Mouse (Mus musculus) hindbrain, embryonic 14.5 days (tissue): Measurements from ENCODE around the gene Fam228b. TPM values are rescaled to one million over a fixed set of nuclear protein-coding genes. Genes with fewer than 3 reads are reported as not detected.
"Not testable (repeated sequence)": the region's sequence is repeated elsewhere in the genome, so short reads cannot be mapped to it uniquely, and the experiment has no call there.

Experiments
- ATAC-seq: fragments of 200-750 bp; cut with Nextera tagmentation; 2 replicates; pipeline ENCODE4 v1.8.0; 2017; ENCODE audit warnings: moderate number of reproducible peaks, mild to moderate bottlenecking, moderate TSS enrichment, moderate library complexity; ENCODE audit not compliant: low FRiP score
- DNase-seq: peaks from one replicate; pipeline ENCODE4 v3.0.0-alpha.2; 2015; ENCODE audit warnings: low spot score
- H3K27ac ChIP-seq: fragments of 300-500 bp; sonication (generic); 2 replicates; pipeline ENCODE4 v1.5.1; 2014; ENCODE audit warnings: mild to moderate bottlenecking, moderate library complexity
- H3K27me3 ChIP-seq: fragments of 300-500 bp; sonication (generic); 2 replicates; pipeline ENCODE4 v1.6.1; 2014; ENCODE audit warnings: mild to moderate bottlenecking, low read length, mixed read lengths; ENCODE audit not compliant: control insufficient read depth, insufficient read depth
- H3K36me3 ChIP-seq: fragments of 300-500 bp; sonication (generic); replicated peaks from 2 replicates; pipeline ENCODE4 v1.6.1; 2014; ENCODE audit not compliant: control insufficient read depth, insufficient read depth
- H3K4me1 ChIP-seq: fragments of 300-500 bp; sonication (generic); replicated peaks from 2 replicates; pipeline ENCODE4 v1.6.1; 2014; ENCODE audit warnings: antibody characterized with exemption, low read length, mixed read lengths; ENCODE audit not compliant: control insufficient read depth, insufficient read depth
- H3K4me2 ChIP-seq: fragments of 300-500 bp; sonication (generic); replicated peaks from 2 replicates; pipeline ENCODE4 v1.6.1; 2014; ENCODE audit warnings: mild to moderate bottlenecking, moderate library complexity
- H3K4me3 ChIP-seq: fragments of 300-500 bp; sonication (generic); replicated peaks from 2 replicates; pipeline ENCODE4 v1.5.1; 2014; ENCODE audit warnings: mild to moderate bottlenecking, low read length
- H3K9ac ChIP-seq: fragments of 300-500 bp; sonication (generic); 2 replicates; pipeline ENCODE4 v1.6.1; 2014
- H3K9me3 ChIP-seq: fragments of 300-500 bp; sonication (generic); 2 replicates; pipeline ENCODE4 v1.6.1; 2016; ENCODE audit warnings: low read length; ENCODE audit not compliant: control insufficient read depth
- WGBS: fragments of 180-500 bp; shearing (Covaris S2); extraction: QIAGEN DNeasy Blood & Tissue Kit; methylation state at CpG from one replicate; pipeline ENCODE4 v1.1.7; 2014; 5-methylcytosine and 5-hydroxymethylcytosine counted together
- polyA plus RNA-seq: library from polyadenylated mRNA; unstranded; fragments of >200 nt; fragmentation: Nextera tagmentation; extraction: Ambion mirVana; gene quantifications from 2 replicates; pipeline ENCODE4 v1.2.1, GENCODE M21; 2014

The Fam228b gene
- 3.2 and 8.5 TPM in 2 replicates for polyA plus RNA-seq

DNA sequence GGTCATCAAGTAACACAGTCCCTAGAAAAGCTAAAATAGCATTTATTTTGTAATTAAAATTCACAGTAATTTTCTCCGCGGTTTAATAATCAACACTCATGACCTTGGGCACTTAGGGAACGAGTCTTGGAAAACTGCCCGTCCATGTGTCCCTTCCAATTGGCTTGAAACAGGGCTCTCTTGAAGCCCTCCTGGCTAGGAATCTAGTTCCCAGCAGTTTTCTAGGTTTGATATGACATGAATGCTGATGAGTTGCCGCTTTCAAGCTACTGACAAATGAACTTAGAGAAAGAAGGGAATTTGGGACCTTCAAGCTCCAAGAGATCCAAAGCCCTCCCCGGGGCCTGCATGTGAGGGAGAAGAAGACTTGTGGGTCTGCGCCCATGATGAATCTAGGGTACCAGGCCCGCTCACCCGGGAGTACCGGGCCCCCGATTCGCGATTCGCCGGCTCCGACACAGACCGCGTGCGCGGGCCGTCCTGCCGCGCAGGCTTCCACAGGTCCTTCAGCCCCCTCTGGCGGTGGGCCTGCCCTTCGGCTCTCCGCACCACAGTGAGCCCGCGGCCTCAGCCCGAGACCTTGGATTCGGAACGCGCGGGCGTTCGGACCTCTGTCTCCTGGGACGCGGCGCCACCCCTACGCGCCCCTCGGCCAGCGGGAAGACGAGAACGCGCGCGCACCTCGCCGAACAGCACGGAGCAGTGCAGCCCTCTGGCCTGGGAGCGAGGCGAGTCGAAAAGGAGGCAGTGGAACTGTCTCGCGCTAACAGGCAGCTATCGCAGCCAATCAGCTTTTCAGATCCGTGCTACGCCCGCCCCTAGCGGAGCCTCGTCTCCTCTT is at the start of gene Fam228b, which contains the start of gene Pfn4:
Gene Fam228b (minus strand): TSS at position 776 of the 841 bp plus-strand sequence.
Gene Pfn4 (plus strand): TSS at position 531 of the 841 bp plus-strand sequence.
- Histone ChIP-seq H3K4me1 (0 out of 2 replicates have a peak, but pooled peaks cover 3% of the 10 kb centered on the region), H3K36me3 (no peaks in the 10 kb centered on the region), H3K27ac (peak within 1 kb of the TSS; percentile 95), H3K4me2 (peak within 1 kb of the TSS; percentile 62), H3K9me3 (0 out of 2 replicates have a peak, but pooled peaks cover 4% of the 10 kb centered on the region), H3K27me3 (no peaks in the 10 kb centered on the region), H3K9ac (peak within 1 kb of the TSS; percentile 85), H3K4me3 (peak within 1 kb of the TSS; percentile 61)
- DNase-seq = peak; percentile 98
- ATAC-seq = peak; percentile 99
- WGBS = 2% methylated on average over 61 of the region's 61 CpGs

DNA sequence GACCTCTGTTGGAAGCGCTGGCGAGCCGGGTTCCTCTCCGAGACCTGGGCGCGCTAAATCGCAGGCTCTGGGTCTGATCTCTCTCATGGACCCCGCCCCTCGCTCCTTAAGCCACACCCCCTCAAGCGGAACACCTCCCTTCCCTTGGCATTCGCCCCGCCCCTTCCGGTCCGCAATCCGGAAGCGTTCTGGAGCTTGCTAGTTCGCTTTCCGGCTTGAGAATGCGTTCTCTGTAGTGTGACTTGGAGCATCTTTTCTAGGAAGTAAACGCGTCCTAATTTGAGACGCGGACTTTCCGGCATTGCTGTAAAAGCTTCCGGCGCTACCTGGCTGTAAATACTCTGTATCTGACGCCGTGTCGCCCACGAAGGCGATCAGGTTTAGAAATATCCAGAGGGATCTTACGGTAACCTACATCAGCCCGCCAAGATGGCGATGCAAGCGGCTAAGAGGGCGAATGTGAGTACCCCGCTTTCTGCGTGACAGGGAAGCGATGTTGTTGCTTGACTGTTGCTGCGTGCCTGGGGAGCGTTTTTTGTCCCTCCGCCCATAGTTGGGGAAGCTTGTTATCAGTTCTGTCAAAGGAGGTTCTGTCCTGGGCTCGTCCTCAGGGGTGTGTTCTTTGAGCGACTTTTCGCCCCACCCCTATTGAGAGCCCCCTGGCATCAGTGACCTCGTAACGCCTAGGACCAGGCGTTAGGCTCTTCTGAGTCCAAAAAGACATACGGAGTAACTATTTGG is 48.5 kb upstream of the Fam228b start, which contains the start of gene Sf3b6:
Gene Sf3b6 (plus strand): TSS at position 184 of the 741 bp plus-strand sequence.
- under 1% methylated on average over 49 of the region's 49 CpGs for WGBS
- Histone ChIP-seq H3K27ac (peak within 1 kb of the TSS; percentile 81), H3K9me3 (no peaks in the 10 kb centered on the region), H3K9ac (peak within 1 kb of the TSS; percentile 66), H3K27me3 (no peaks in the 10 kb centered on the region), H3K4me2 (peak within 1 kb of the TSS; percentile 73), H3K36me3 (peaks cover 26% of the 10 kb centered on the region), H3K4me3 (peak within 1 kb of the TSS; percentile 67), H3K4me1 (peaks cover 18% of the 10 kb centered on the region)
- peak; percentile 98 for ATAC-seq
- peak; percentile 98 for DNase-seq

DNA sequence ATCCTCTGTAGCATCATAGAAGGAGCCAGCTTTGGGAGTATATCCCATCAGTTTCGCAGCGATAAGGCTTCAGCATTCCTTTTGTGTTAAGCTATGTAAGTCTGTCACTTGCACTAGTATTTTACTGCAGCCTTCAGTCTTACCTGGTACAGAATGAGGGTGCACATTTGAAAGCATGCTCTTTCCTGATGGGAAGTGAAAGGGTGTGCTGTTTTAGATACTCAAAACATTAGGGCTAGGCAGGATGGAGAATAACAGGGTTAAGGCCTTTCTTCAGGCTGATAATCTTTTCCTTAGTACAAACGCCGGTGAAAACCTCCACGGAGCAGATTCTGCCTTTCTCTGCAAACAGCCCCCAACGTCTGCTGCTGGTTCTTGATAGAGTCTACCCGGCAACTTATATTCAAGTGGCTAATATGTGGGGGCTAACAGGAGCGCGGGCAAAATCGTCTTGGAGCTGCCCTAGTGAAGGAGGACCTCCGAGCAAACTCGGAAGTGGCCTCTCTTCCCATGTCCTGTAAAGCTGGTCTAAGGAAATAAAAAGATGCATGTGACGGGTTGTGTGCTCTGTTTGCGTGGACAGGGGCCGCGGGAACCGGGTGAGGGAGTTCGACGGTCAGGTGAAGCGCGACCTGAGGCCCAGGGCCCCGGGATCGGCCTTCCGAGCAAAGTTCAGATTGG is 47.8 kb upstream of the Fam228b start:
- Histone ChIP-seq H3K4me3 (peak overlapping the region; percentile 67), H3K4me1 (peaks cover 18% of the 10 kb centered on the region), H3K27me3 (no peaks in the 10 kb centered on the region), H3K9me3 (no peaks in the 10 kb centered on the region), H3K4me2 (peak overlapping the region; percentile 73), H3K9ac (peak overlapping the region; percentile 66), H3K36me3 (peaks cover 19% of the 10 kb centered on the region), H3K27ac (peak overlapping the region; percentile 81)
- WGBS = 10% methylated on average over 24 of the region's 24 CpGs
- DNase-seq (no peak), ATAC-seq (peak; percentile 82)

DNA sequence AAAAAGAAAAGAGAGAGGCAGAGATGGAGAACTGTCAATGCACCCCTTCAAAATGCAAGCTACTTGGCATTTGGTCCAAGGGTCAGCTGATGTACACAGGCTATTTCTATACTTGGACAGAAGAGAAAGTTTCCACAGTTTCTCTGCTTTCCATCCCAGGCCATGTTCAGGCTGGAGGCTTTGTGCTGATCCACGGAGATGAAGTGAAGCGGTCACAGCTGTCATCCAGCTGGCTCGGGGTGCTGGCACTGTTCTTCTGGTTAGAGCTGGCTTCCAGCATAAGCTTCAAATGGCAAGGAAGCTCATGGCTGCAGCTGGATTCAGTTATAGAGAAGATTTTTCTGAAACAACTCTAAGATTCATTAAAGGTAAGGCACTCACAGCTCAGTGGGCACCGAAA is 44.6 kb upstream of the Fam228b start:
- no peak for DNase-seq
- no peaks in the 10 kb centered on the region for H3K9me3 ChIP-seq
- H3K4me1 ChIP-seq = peaks cover 13% of the 10 kb centered on the region
- H3K9ac ChIP-seq = no peak overlapping the region
- no peak overlapping the region for H3K4me2 ChIP-seq
- 88% methylated on average over 4 of the region's 4 CpGs for WGBS
- H3K4me3 ChIP-seq = no peak overlapping the region
- H3K27me3 ChIP-seq = no peaks in the 10 kb centered on the region
- H3K36me3 ChIP-seq = no peaks in the 10 kb centered on the region
- no peak for ATAC-seq
- no peak overlapping the region for H3K27ac ChIP-seq

DNA sequence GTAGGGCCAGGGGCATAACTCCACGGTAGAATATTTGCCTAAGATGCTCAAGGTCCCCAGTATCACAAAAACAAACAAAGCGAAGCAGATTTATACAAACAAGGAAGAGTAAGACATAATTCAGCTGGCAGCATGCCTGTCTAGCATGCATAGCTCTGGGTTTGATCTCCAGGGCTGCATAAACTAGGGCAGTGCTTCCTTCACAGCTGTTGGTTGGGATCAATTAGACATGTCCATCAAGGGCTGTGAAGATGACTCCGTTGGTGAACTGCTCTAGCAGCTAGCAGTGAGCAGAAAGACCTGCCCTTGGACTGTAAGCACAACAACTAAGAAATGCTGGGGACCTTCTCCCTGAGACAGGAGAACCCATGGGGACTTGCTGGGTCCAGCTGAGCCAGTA is 42.6 kb upstream of the Fam228b start:
- peaks cover 6% of the 10 kb centered on the region; the same call in 1 of the 2 replicates for H3K4me1 ChIP-seq
- H3K27ac ChIP-seq = no peak overlapping the region
- H3K27me3 ChIP-seq = no peaks in the 10 kb centered on the region
- no peaks in the 10 kb centered on the region for H3K36me3 ChIP-seq
- no peaks in the 10 kb centered on the region for H3K9me3 ChIP-seq
- H3K9ac ChIP-seq = no peak overlapping the region
- H3K4me2 ChIP-seq = no peak overlapping the region
- ATAC-seq (no peak), DNase-seq (no peak)
- WGBS = 76% methylated on average over 3 of the region's 3 CpGs
- H3K4me3 ChIP-seq = no peak overlapping the region

DNA sequence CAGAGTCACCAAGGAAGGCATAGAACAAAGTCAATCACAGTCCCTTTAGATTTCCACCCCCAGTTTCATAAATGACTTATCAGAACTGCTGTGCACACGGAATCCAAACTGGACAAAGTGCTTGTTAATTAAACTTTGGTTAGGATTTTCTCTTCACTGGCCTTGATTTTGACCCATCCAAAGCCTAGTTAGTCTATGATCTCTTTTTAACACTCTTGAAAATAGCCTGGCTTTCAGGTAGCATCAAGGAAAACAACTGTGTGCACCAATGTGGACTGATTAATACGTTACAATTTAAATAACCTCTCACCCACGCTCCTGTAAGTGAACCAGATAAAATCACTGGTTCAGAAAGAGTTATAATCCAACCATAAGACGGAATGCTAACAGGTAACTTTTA is 42.0 kb upstream of the Fam228b start:
- H3K4me3 ChIP-seq = no peak overlapping the region
- no peak overlapping the region for H3K27ac ChIP-seq
- DNase-seq (no peak), ATAC-seq (no peak)
- no peaks in the 10 kb centered on the region for H3K27me3 ChIP-seq
- no peaks in the 10 kb centered on the region for H3K36me3 ChIP-seq
- no peaks in the 10 kb centered on the region for H3K9me3 ChIP-seq
- 82% methylated on average over 4 of the region's 4 CpGs for WGBS
- H3K4me1 ChIP-seq = no peaks in the 10 kb centered on the region
- no peak overlapping the region for H3K9ac ChIP-seq
- H3K4me2 ChIP-seq = no peak overlapping the region

DNA sequence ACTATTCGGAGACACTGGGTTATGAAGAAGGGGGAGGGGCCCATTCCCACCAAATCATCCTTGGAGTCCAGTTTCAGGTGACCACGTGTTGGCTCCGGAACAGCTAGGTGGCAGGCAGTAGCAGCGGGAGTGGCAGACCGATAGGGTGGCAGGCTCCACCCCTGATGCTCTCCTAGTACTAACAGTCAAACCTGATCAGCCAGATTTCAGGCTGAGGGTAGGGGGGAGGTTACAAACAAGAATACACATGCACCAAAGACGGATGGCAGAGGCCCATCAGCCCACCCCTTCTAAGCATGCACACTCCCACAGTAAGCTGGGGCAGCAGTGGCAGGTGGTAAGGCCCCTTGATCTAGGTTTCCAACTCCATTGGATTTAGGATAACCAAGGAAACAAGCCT is 28.4 kb upstream of the Fam228b start:
- H3K4me2 ChIP-seq, H3K9ac ChIP-seq, ATAC-seq, H3K27ac ChIP-seq, H3K9me3 ChIP-seq, H3K27me3 ChIP-seq, H3K4me3 ChIP-seq, H3K4me1 ChIP-seq, H3K36me3 ChIP-seq, DNase-seq: not testable (repeated sequence)
- WGBS = 88% methylated on average over 6 of the region's 6 CpGs

DNA sequence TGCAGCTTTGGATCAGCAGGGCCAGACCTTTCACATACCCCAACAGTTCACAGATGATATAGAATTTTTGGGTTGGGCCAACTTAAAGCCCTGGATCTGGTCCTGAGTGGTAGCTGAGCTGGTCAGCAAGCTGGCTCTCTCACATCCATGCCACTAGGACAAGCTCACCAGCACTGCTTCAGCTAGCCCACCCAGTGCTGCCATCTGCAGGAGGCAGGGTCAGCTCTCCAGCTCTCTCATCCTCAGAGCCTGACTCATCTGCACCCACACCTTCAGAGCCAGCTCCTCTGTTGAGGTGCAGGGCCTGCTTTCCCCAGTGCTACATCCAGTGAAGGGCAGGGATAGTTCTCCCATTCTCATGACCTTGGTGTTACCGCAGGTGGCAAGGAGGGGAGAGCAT is 24.7 kb upstream of the Fam228b start:
- Histone ChIP-seq H3K4me1 (no peaks in the 10 kb centered on the region), H3K4me2 (no peak overlapping the region), H3K36me3 (no peaks in the 10 kb centered on the region), H3K27ac (no peak overlapping the region), H3K27me3 (no peaks in the 10 kb centered on the region), H3K9me3 (no peaks in the 10 kb centered on the region), H3K4me3 (no peak overlapping the region), H3K9ac (no peak overlapping the region)
- WGBS = 67% methylated on average over 1 of the region's 1 CpGs
- no peak for ATAC-seq
- no peak for DNase-seq

DNA sequence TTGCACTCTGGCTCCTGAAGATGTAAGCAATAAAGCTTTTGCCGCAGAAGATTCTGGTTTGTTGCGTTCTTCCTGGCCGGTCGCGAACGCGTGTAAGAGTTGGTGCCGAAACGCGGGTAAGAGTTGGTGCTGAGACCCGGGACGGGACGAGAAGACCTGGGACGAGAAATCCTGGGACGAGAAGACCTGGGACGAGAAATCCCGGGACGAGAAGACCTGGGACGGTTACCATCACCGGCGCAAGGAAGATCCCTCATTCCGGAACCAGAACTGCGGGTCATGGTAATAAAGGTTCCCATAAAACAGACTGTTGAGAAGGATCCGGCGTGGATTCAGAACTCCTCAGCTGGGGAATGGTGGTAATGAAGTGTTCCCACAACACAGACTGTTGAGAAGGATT is 19.1 kb upstream of the Fam228b start:
- not testable (repeated sequence) for H3K9me3 ChIP-seq, H3K27me3 ChIP-seq, H3K4me3 ChIP-seq, H3K27ac ChIP-seq, ATAC-seq, H3K36me3 ChIP-seq, H3K4me2 ChIP-seq, H3K9ac ChIP-seq, DNase-seq, H3K4me1 ChIP-seq
- 94% methylated on average over 25 of the region's 25 CpGs for WGBS
